Mouse (Mus musculus) forebrain, embryonic 13.5 days (tissue): ENCODE results near the gene Tmem150c. TPM values are rescaled to one million over a fixed set of nuclear protein-coding genes. Genes with fewer than 3 reads are reported as not detected.
A peak's percentile ranks its signal among the peaks of the same experiment; 100 is the strongest.

Source experiments
- ATAC-seq: fragments of 200-750 bp; cut with Nextera tagmentation; 2 replicates; pipeline ENCODE4 v1.8.0; 2017
- H3K27ac ChIP-seq: fragments of 300-500 bp; sonication (generic); 2 replicates; pipeline ENCODE4 v1.5.1; 2015; ENCODE audit warnings: inconsistent platforms, mild to moderate bottlenecking, moderate library complexity
- H3K27me3 ChIP-seq: fragments of 300-500 bp; sonication (generic); 2 replicates; pipeline ENCODE4 v1.6.1; 2015; ENCODE audit warnings: mild to moderate bottlenecking, inconsistent platforms
- H3K36me3 ChIP-seq: fragments of 300-500 bp; sonication (generic); 2 replicates; pipeline ENCODE4 v1.6.1; 2015; ENCODE audit warnings: mild to moderate bottlenecking, inconsistent platforms; ENCODE audit not compliant: poor library complexity, severe bottlenecking
- H3K4me1 ChIP-seq: fragments of 300-500 bp; sonication (generic); 2 replicates; pipeline ENCODE4 v1.6.1; 2015; ENCODE audit warnings: inconsistent platforms
- H3K4me2 ChIP-seq: fragments of 300-500 bp; sonication (generic); 2 replicates; pipeline ENCODE4 v1.6.1; 2015; ENCODE audit warnings: inconsistent platforms, mild to moderate bottlenecking, moderate library complexity
- H3K4me3 ChIP-seq: fragments of 300-500 bp; sonication (generic); 2 replicates; pipeline ENCODE4 v1.5.1; 2015; ENCODE audit warnings: mild to moderate bottlenecking, inconsistent platforms
- H3K9ac ChIP-seq: fragments of 300-500 bp; sonication (generic); 2 replicates; pipeline ENCODE4 v1.6.1; 2015; ENCODE audit warnings: mild to moderate bottlenecking, inconsistent platforms
- H3K9me3 ChIP-seq: fragments of 300-500 bp; sonication (generic); replicated peaks from 2 replicates; pipeline ENCODE4 v1.6.1; 2016; ENCODE audit warnings: inconsistent platforms
- WGBS: fragments of 180-500 bp; shearing (Covaris S2); methylation state at CpG from one replicate; pipeline ENCODE4 v1.1.7; 2015; 5-methylcytosine and 5-hydroxymethylcytosine counted together
- polyA plus RNA-seq: library from polyadenylated mRNA; unstranded; fragments of >200 nt; fragmentation: Nextera tagmentation; extraction: Ambion mirVana; gene quantifications from 2 replicates; pipeline ENCODE4 v1.2.1, GENCODE M21; 2015

Gene Tmem150c
- polyA plus RNA-seq, 1 experiment from 2014 or later: 14.0 TPM

DNA sequence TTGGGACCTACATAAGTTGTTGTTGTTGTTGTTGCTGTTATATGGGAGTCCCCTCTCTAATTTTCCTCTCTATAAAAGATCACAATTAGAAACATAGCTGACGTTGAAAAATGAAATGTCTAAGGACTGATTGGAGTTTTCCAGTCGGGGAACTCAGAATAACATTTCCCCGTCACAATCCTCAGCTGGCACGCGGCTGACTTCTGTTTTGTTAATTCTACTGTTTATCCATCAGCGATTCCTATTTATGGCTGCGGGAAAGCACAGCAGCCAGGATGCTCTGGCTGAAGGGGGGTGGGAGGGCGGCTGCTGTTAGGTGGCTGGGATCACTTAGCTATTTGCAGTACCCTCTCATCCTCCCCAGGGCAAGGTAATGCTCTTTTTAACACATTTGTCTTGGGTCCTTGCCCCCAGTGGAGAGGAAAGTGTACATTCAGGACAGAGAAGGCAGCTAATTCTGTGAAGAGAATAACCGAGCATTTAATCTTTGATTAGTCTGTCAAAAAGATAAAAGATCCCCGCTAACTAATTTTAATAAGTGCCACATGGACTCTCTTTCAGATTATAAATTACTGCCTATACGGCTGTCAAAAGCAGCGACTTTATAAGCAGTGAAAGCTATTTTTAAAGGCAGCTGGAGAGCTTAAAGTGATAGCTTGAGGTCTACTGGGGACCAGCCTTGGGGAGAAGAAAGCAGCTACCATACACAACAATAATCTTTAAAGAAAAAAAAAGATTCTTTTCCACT is 68.9 kb downstream of the Tmem150c start:
- H3K9me3 ChIP-seq: peaks cover 3% of the 10 kb centered on the region; the same call in 1 of the 2 replicates
- no peaks in the 10 kb centered on the region for H3K36me3 ChIP-seq
- no peaks in the 10 kb centered on the region for H3K27me3 ChIP-seq
- peak overlapping the region; percentile 47 for H3K4me2 ChIP-seq
- H3K9ac ChIP-seq: no peak overlapping the region
- H3K4me3 ChIP-seq: no peak overlapping the region
- ATAC-seq: peak; percentile 55
- H3K27ac ChIP-seq: peak overlapping the region; percentile 88
- WGBS: 24% methylated on average over 12 of the region's 12 CpGs
- H3K4me1 ChIP-seq: peaks cover 34% of the 10 kb centered on the region

DNA sequence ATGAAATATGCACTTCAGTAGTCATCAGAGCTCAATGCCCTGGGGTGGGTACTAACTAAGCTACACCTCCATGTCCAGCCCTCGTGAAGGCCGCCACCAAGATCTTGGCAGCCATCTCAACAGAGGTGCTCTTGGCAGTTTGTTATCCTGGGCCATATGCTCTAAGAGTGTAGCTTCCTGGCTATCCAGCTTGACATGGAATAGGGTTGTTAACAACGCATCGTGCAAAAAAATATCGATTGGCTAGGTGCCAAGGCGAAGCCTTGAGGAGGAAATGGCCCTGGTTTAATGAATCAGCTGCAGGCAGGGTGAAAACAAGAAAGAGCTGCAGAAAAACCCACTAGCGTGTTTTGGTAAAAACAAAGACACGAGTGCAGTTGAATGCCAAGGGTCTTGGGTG is 74.5 kb downstream of the Tmem150c start:
- Histone ChIP-seq H3K9me3 (peaks cover 3% of the 10 kb centered on the region; the same call in 1 of the 2 replicates), H3K4me3 (no peak overlapping the region), H3K27me3 (no peaks in the 10 kb centered on the region), H3K27ac (peak overlapping the region; percentile 78), H3K36me3 (no peaks in the 10 kb centered on the region), H3K4me1 (peaks cover 32% of the 10 kb centered on the region), H3K4me2 (no peak overlapping the region; the same call in 1 of the 2 replicates), H3K9ac (no peak overlapping the region)
- WGBS: 42% methylated on average over 8 of the region's 8 CpGs
- peak; percentile 50; the same call in 1 of the 2 replicates for ATAC-seq

DNA sequence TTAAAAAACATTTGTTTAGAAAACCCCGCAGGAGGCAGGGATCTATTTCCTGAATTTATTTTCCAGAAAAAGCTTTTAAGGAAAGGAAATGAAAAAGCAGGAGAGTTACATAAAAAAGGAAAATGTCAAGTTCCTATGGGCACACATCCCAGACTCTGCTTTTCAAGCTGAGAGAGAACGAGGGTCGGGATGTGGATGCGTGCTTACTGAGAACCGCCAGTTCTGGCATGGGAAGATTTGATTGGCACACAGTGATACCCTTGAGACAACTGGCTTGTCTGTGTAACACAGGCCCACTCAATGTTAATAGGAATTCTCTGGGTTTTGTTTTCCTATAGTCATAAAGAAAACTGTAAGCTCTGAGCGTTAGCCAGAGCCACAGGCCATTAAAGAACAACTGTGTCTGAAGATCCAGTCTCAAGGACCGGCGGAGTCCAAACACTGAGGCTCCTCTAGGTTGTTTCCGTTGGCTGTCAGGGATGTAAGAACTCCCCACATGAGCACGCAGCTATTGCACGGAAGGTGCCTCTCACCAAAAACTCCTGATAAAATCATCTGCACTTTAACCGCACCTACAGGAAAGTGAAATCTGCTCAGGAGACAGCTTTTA is 75.5 kb downstream of the Tmem150c start:
- no peaks in the 10 kb centered on the region for H3K36me3 ChIP-seq
- ATAC-seq: no peak
- peaks cover 3% of the 10 kb centered on the region; the same call in 1 of the 2 replicates for H3K9me3 ChIP-seq
- peak overlapping the region; percentile 63 for H3K27ac ChIP-seq
- H3K9ac ChIP-seq: no peak overlapping the region
- peaks cover 40% of the 10 kb centered on the region for H3K4me1 ChIP-seq
- WGBS: 53% methylated on average over 12 of the region's 12 CpGs
- no peak overlapping the region for H3K4me2 ChIP-seq
- H3K27me3 ChIP-seq: no peaks in the 10 kb centered on the region
- H3K4me3 ChIP-seq: no peak overlapping the region

DNA sequence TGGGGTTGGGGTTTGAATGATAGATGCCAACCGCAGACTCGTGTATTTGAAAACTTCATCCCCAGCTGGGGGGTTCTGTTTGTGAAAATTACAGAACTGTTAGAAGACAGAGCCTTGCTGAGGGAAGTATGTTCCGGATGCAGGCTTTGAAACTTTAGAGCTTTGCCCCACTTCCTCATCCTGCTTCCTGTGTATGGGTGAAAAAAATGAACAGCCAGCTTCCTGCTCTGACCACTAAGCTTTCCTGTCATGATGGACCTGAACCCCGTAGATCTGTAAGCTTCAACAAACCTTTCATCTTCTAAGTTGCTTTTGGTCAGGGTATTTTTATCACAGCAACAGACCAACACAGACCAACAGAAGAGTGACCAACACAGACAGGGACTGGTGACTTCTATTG is 77.6 kb downstream of the Tmem150c start:
- peaks cover 54% of the 10 kb centered on the region for H3K4me1 ChIP-seq
- WGBS: 94% methylated on average over 4 of the region's 4 CpGs

DNA sequence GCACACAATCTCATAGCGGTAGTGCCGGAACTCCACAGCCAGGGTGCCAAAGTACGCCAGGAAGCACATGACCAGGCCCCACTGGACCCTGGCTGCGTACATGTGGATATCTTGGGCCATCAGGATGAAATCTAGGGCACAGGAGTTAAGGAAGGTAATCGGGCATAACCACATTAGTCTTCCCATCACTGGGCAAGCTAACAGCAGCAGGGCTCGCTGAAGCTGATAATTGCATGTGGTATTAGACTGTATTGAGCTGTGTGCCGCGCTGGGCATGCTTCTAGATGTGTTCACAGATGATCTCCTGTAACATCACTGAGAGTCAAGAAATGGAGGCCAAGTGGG is 79.7 kb downstream of the Tmem150c start:
- Histone ChIP-seq H3K27me3 (no peaks in the 10 kb centered on the region), H3K9ac (no peak overlapping the region), H3K36me3 (no peaks in the 10 kb centered on the region), H3K27ac (no peak overlapping the region), H3K9me3 (no peaks in the 10 kb centered on the region), H3K4me3 (no peak overlapping the region), H3K4me1 (peaks cover 41% of the 10 kb centered on the region), H3K4me2 (peak overlapping the region; percentile 56; the same call in 1 of the 2 replicates)
- WGBS: 80% methylated on average over 8 of the region's 8 CpGs
- ATAC-seq: no peak

More for the DNA sequence above, 77.6 kb downstream of the Tmem150c start:
- Histone ChIP-seq H3K27ac (no peak overlapping the region), H3K9me3 (no peaks in the 10 kb centered on the region), H3K9ac (no peak overlapping the region), H3K4me3 (no peak overlapping the region), H3K4me2 (no peak overlapping the region), H3K36me3 (no peaks in the 10 kb centered on the region), H3K27me3 (no peaks in the 10 kb centered on the region)
- no peak for ATAC-seq

DNA sequence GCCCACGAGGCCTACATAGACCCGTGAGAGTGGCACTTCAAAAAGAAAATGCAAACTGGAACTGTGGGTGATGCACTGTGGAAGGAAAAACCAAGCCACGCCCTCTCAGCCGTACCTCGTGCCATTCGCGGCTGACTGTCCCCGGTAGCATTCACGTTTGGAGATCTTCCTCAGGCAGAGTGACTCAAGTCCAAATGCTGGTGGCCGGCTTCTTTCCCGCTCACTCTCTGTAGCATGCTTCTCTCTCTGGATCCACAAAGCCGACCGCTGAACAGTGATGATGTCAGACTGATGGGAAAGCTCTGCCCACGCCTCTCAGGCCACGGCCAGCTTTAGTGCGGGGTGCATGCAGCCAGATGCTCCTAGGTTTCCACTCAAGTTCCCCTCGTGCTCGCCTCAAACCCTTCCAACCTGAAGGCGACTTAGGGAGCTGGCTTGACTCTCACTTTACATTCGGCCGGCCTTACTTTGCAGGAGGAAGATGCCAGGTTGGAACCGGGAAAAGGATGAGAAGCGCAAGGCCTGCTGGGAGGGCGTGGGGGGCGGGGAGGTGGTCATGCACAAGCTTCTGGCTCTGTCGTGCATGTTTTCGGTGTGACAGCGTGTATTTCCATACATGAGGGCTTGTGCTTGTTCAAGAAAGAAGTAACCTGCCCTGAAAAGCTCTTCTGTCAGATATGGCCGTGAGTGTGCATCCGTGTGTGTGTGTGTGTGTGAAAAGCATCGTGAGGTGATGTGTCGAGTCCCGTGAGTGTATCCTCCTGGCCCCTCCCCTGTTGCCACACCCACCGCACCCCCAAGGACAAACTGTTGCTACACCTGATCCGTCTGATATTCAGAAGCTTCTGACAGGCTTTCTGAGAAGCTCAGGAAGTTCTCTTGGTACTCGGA is 80.3 kb downstream of the Tmem150c start:
- peak; percentile 50 for ATAC-seq
- H3K27ac ChIP-seq: no peak overlapping the region
- 35% methylated on average over 36 of the region's 36 CpGs for WGBS

DNA sequence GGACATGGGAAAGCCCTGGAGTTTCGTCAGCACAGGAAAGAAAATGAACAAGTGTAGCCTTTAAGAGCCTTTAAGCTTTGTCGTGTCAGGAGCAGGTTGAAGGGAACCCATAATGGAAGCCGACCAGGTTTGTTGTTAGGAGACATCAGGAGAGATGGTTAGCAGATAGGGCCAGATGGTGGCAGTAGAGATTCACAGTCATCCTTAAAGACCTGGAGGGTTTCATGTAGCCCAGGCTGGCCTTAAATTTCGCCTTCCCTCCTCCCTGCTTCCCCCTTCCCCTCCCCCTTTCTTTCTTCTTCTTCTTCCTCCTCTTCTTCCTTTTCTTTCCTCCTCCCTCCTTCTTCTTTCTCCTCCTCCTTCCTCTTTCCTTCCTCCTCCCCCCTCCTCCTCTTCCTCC is 85.0 kb downstream of the Tmem150c start:
- Histone ChIP-seq H3K9ac (no peak overlapping the region), H3K36me3 (no peaks in the 10 kb centered on the region), H3K4me1 (peaks cover 30% of the 10 kb centered on the region), H3K4me3 (no peak overlapping the region), H3K4me2 (no peak overlapping the region), H3K27me3 (no peaks in the 10 kb centered on the region), H3K27ac (no peak overlapping the region), H3K9me3 (no peaks in the 10 kb centered on the region)
- 56% methylated on average over 4 of the region's 4 CpGs for WGBS
- ATAC-seq: no peak

More for the DNA sequence above, 80.3 kb downstream of the Tmem150c start:
- Histone ChIP-seq H3K9ac (peak overlapping the region; percentile 56; the same call in 1 of the 2 replicates), H3K4me3 (peak overlapping the region; percentile 29), H3K4me1 (peaks cover 37% of the 10 kb centered on the region), H3K27me3 (no peaks in the 10 kb centered on the region), H3K36me3 (no peaks in the 10 kb centered on the region), H3K4me2 (peak overlapping the region; percentile 56), H3K9me3 (no peaks in the 10 kb centered on the region)

DNA sequence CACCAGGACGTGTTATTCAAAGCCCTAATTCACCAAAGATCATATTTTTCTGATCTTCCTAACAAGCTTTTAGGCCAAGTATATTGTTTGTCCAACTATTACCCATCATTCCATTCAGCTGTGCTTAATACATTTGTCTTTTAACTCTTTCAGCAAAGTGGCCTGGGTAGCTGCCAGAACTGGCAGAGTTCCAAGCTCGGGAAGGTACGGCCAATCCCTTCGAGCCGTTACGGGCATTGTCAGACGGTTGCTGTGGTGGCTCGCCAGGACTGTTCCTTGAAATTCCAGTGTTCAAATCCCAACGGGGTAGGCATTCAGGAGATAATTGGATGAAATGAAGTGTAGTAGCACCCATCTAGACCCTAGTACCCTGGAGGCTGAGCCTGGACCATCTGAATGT is 87.1 kb downstream of the Tmem150c start:
- Histone ChIP-seq H3K27me3 (no peaks in the 10 kb centered on the region), H3K9ac (no peak overlapping the region), H3K4me2 (no peak overlapping the region), H3K27ac (no peak overlapping the region), H3K9me3 (no peaks in the 10 kb centered on the region), H3K4me3 (no peak overlapping the region), H3K36me3 (peaks cover 16% of the 10 kb centered on the region), H3K4me1 (peaks cover 13% of the 10 kb centered on the region)
- 29% methylated on average over 9 of the region's 9 CpGs for WGBS
- ATAC-seq: no peak

DNA sequence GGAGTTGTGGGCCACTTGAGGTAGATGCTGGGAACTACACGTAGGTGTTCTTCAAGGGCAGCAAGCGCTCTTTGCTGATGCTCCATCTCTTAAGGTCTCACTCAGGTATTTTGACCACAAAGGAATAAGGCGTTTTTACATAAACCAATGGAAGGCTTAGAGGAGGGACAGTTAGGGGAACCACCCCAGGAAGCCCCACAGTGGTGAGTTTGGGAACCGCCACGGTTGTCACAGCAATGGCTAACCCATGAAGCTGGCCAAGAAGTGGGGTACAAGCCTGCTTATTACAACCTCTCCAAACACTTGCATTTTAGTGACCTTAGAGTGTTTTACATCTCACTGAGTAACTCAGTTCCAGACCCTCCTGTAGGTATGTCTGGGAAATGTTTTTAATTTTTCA is 88.1 kb downstream of the Tmem150c start:
- 90% methylated on average over 5 of the region's 5 CpGs for WGBS
- Histone ChIP-seq H3K4me2 (no peak overlapping the region), H3K4me1 (peaks cover 11% of the 10 kb centered on the region), H3K9me3 (no peaks in the 10 kb centered on the region), H3K4me3 (no peak overlapping the region), H3K36me3 (peaks cover 22% of the 10 kb centered on the region), H3K27me3 (no peaks in the 10 kb centered on the region), H3K9ac (no peak overlapping the region), H3K27ac (no peak overlapping the region)
- no peak for ATAC-seq

DNA sequence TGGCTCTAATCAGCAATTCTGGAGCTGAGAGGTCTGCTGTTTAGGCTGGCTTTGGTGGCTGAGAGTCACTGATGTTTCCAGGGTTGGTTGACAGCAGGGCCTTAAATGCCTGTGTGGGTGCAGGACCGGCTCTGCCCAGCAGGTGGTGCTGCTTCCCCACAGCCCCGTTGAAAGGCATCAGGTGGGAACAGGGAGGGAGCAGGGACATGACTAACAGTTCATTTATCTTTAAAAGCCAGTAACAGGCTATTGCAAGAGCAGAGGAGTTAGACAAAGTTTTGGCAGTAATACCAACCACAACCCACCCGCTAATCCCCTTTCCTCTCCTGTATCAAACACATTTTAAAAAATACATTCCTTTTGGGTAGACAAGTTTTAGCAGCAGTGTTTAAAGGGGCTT is 89.4 kb downstream of the Tmem150c start:
- H3K4me2 ChIP-seq: no peak overlapping the region
- H3K27me3 ChIP-seq: no peaks in the 10 kb centered on the region
- peaks cover 11% of the 10 kb centered on the region for H3K4me1 ChIP-seq
- no peak overlapping the region for H3K9ac ChIP-seq
- no peak overlapping the region for H3K4me3 ChIP-seq
- peaks cover 27% of the 10 kb centered on the region for H3K36me3 ChIP-seq
- no peak overlapping the region for H3K27ac ChIP-seq
- peak; percentile 71 for ATAC-seq
- no peaks in the 10 kb centered on the region for H3K9me3 ChIP-seq
- 29% methylated on average over 3 of the region's 3 CpGs for WGBS

DNA sequence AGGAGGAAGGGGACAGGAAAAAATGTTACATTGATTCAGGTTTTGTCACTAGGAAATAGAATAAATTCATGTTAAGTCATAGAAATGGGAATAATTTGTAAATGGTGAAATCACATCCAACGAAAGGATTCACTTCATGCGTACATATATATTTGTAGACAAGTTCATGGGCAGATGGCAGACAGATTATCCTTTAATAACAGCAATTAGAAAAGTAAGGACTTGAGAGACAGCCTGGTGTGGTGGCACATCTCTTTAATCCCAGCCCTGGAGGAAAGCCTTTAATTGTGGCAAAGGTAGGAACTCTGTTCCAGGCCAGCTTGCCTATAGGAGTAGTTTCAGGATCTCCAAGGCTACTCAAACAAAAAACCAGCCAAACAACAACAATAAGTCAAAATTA is 90.1 kb downstream of the Tmem150c start:
- Histone ChIP-seq H3K36me3 (peaks cover 34% of the 10 kb centered on the region), H3K9me3 (no peaks in the 10 kb centered on the region), H3K27ac (no peak overlapping the region), H3K4me1 (peaks cover 11% of the 10 kb centered on the region), H3K4me2 (no peak overlapping the region), H3K4me3 (no peak overlapping the region), H3K27me3 (no peaks in the 10 kb centered on the region), H3K9ac (no peak overlapping the region)
- 95% methylated on average over 2 of the region's 2 CpGs for whole genome bisulfite sequencing
- no peak for ATAC-seq

DNA sequence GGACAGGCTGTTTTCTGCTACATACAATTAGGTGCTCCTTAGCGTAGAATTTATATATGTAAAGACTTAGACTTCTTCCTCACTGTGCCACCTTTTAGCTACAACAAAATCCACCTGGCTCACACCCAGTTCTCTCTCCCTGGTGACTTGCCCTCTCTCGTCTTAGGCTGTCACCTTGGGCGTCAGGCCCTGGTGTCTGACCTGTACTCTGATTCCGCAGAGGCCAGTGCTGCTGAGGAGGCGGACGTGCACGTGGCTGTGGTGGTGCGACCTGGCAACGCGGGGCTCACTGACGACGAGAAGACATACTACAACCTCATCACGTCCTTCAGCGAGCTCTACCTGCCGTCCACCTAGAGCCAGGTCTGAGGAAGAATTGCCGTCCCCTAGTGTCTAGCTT is 92.0 kb downstream of the Tmem150c start:
- H3K9me3 ChIP-seq: no peaks in the 10 kb centered on the region
- peaks cover 48% of the 10 kb centered on the region for H3K36me3 ChIP-seq
- WGBS: 92% methylated on average over 16 of the region's 16 CpGs

More for the DNA sequence above, 92.0 kb downstream of the Tmem150c start:
- no peak overlapping the region for H3K4me2 ChIP-seq
- H3K27me3 ChIP-seq: no peaks in the 10 kb centered on the region
- no peak overlapping the region for H3K9ac ChIP-seq
- H3K4me1 ChIP-seq: peaks cover 7% of the 10 kb centered on the region
- ATAC-seq: no peak
- H3K27ac ChIP-seq: no peak overlapping the region
- no peak overlapping the region for H3K4me3 ChIP-seq
